Mouse (Mus musculus) heart, embryonic 16.5 days (tissue): ENCODE data around the gene Grm3. TPM values are rescaled to one million over a fixed set of nuclear protein-coding genes. Genes with fewer than 3 reads are reported as not detected.

Experiments used
- ATAC-seq: fragments of 200-750 bp; cut with Nextera tagmentation; replicated peaks from 2 replicates; pipeline ENCODE4 v1.8.0; 2017; ENCODE audit warnings: moderate number of reproducible peaks; ENCODE audit not compliant: insufficient read depth, low FRiP score; ENCODE audit errors: extremely low read depth
- H3K27ac ChIP-seq: fragments of 300-500 bp; sonication (generic); 2 replicates; pipeline ENCODE4 v1.5.1; 2014; ENCODE audit warnings: mild to moderate bottlenecking, low read length, control low read depth, moderate library complexity
- H3K27me3 ChIP-seq: fragments of 300-500 bp; sonication (generic); 2 replicates; pipeline ENCODE4 v1.6.1; 2014; ENCODE audit warnings: low read length, mixed read lengths; ENCODE audit not compliant: control insufficient read depth, insufficient read depth
- H3K36me3 ChIP-seq: fragments of 300-500 bp; sonication (generic); 2 replicates; pipeline ENCODE4 v1.6.1; 2014; ENCODE audit not compliant: control insufficient read depth, insufficient read depth
- H3K4me1 ChIP-seq: fragments of 300-500 bp; sonication (generic); 2 replicates; pipeline ENCODE4 v1.6.1; 2014; ENCODE audit warnings: low read length, mixed read lengths; ENCODE audit not compliant: control insufficient read depth, insufficient read depth
- H3K4me2 ChIP-seq: fragments of 300-500 bp; sonication (generic); 2 replicates; pipeline ENCODE4 v1.6.1; 2014; ENCODE audit warnings: low read depth, mild to moderate bottlenecking, control low read depth, low read length
- H3K4me3 ChIP-seq: fragments of 300-500 bp; sonication (generic); 2 replicates; pipeline ENCODE4 v1.5.1; 2014; ENCODE audit warnings: mild to moderate bottlenecking, control low read depth, low read length
- H3K9ac ChIP-seq: fragments of 300-500 bp; sonication (generic); 2 replicates; pipeline ENCODE4 v1.6.1; 2014; ENCODE audit warnings: low read length, control low read depth
- H3K9me3 ChIP-seq: fragments of 300-500 bp; sonication (generic); replicated peaks from 2 replicates; pipeline ENCODE4 v1.6.1; 2016; ENCODE audit warnings: low read length; ENCODE audit not compliant: control insufficient read depth
- WGBS: fragments of 180-500 bp; shearing (Covaris S2); extraction: QIAGEN DNeasy Blood & Tissue Kit; methylation state at CpG from one replicate; pipeline ENCODE4 v1.1.7; 2014; 5-methylcytosine and 5-hydroxymethylcytosine counted together
- polyA plus RNA-seq: library from polyadenylated mRNA; unstranded; fragments of >200 nt; fragmentation: Nextera tagmentation; extraction: Ambion mirVana; gene quantifications from 2 replicates; pipeline ENCODE4 v1.2.1, GENCODE M21; 2015

Gene Grm3
- polyA plus RNA-seq, 1 experiment from 2014 or later: 0.17 TPM

DNA sequence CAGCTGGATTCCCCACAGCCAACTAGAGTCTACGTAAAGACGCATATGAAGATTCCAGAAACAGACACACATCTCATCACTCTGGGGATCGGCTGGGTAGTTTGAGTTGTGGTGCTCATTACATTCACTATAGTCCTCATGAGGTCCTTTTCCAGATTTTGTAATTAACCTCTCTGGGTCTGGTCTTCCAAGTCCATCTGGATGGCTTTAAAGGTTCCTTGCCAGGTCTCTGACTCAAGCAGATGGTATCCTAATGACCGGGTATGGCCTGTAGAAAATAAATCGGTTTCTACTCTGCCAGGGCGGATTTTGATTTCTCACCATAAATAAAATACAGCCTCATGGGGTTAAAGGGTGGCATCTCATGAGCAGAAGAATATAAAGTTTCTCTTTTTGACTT is 276.0 kb downstream of the Grm3 start:
- Histone ChIP-seq H3K9ac (no peak overlapping the region), H3K9me3 (no peaks in the 10 kb centered on the region), H3K36me3 (no peaks in the 10 kb centered on the region), H3K4me1 (no peaks in the 10 kb centered on the region), H3K4me3 (no peak overlapping the region), H3K27ac (no peak overlapping the region), H3K27me3 (no peaks in the 10 kb centered on the region), H3K4me2 (no peak overlapping the region)
- no peak for ATAC-seq
- 72% methylated on average over 6 of the region's 6 CpGs for WGBS

DNA sequence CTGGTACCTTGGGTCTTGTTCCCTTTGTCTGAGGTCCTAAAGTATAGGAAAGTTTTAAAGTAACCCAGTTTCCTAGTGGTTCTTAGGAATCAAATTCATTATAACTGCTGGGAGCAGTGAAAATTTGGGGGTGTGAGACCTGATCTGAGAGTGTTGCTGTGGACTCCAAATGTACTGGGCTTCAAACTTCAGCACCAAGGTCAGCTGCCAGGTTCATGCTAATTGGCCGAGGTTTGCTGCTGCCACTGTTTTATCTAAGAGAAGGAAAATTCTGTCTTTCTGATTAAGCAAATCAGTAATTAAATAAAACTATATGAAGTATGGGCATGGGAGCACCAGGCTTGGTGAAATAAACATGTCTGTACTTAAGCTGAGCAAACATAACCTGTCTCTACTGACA is 278.8 kb downstream of the Grm3 start:
- 4% methylated on average over 1 of the region's 1 CpGs for WGBS
- Histone ChIP-seq H3K4me2 (no peak overlapping the region), H3K9me3 (no peaks in the 10 kb centered on the region), H3K27ac (no peak overlapping the region), H3K27me3 (no peaks in the 10 kb centered on the region), H3K4me1 (no peaks in the 10 kb centered on the region), H3K9ac (no peak overlapping the region), H3K36me3 (no peaks in the 10 kb centered on the region), H3K4me3 (no peak overlapping the region)
- no peak for ATAC-seq
